Mouse (Mus musculus) retina, postnatal 7 days (tissue): ENCODE measurements around the gene Morc1.

Experiments used
- DNase-seq: peaks from one replicate; pipeline ENCODE4 v3.0.0-alpha.2; 2012; ENCODE audit warnings: low read depth, low spot score

The Morc1 gene

GRCm38 (mm10) chr16:48474896-48475802 is 44.1 kb downstream of the Morc1 start:
- no peak for DNase-seq

DNA sequence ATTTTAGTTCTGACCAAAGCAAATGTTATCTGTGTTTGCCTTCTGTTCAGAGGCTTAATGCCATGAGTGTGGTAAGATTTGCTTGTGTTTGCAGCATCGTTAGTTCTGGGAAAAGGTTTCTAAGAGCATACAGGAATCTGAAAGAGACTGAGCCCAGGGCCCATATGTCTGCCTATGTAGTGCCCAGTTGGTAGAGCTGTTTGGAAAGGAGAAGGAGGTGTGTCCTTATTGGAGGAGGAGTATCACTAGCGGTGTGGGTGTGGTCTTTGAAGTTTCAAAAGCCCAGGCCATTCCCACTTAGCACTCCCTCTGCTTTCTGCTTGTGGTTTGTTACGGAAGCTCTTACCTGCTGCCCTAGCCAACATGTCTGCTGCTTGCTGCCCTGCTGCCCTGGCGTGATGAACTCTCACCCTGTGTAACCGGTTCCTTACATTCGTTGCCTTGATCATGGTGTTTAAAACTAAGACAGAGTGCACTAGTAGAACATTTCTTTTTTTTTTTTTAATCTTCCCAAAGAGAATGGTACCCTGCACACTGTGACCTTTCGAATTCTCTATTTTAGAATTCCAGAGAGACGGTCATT is 48.3 kb downstream of the Morc1 start:
- no peak for DNase-seq

DNA sequence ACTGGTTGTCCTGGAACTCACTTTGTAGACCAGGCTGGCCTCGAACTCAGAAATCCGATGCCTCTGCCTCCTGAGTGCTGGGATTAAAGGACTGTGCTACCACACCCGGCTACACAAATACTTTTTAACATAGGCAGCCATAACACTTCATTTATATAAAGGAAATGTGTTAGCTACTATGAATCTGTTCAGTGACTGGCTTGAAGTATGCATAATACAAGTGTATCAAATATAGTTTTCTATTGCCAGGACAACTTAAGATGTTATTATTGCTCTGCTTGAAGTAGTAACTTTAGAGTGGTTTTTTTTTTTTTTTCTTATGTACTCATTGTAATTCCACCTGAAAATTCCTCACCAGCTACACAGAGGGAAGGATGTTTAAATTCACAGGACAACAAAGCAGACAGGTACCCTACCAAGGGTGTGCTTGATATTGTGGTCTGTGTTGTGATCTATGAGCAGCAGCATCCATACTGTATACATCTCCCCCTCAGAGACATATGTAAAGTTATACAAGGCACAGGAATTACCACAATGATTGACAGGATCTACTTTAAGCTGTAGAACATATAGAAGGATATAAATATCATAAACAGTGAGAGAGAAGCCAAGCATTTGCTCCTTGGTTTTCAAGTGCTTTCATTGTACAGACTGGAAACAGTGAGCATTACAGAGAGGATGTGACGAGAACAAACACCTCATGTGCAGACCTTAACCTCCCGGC is 85.9 kb downstream of the Morc1 start:
- DNase-seq: no peak

DNA sequence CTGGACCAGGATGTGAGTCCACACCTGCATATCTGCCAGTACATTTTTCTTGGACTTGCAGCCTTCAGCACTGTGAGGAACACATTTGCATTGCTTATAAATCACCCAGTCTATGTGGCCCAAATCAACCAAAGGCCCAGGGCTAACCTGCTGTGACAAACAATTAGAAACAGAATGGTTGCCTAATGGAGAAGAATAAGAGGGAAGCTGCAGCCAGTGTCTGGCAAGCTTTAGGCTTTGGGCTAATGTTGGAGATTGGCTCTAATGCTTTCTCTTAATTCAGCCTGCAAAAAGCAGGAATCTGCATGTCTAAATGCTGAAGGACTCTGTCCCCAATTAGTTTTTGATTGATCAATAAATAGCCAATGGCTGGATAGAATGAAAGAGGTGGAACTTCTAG is 88.5 kb downstream of the Morc1 start:
- no peak for DNase-seq

- DNase-seq: no peak
Measured at GRCm38 (mm10) chr16:48537108-48537507, 106.1 kb downstream of the Morc1 start.

DNA sequence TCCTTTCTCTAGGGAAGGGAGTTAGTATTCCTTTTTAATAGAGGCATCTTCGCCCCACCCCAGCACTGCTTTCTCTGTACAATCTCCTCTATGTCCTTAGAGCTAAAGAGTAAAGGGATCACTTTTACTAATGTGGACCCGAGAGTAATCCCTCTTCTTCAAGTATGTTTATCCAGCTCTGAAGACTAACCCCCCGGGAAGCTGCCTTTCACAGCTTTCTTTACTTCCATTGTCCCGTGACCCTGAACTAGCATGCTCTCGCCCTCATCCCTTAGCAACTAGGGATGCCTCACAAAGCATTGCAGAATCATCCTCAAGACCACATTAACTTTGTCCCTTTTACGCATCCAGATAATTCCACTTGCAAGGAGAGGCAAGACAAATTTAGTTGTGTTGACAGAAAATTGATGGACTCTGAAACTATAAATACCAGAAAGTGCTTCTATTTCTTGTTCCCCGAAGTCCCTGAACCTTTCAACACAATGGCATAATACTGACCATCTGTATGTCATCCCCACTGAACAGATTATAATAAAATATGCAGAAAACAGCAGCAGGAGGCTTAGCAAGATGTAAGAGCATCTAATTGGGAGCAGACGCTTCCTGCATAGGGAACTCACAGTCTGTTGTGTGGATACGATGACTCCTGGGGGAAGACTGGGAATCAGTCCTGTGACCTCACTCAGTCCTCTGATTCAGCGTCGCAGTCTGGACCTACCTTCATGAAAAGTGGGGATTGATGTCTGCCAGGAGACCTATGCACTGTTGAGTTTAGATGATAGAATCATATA is 131.4 kb downstream of the Morc1 start:
- no peak for DNase-seq

- peak; percentile 53 for DNase-seq
Measured at GRCm38 (mm10) chr16:48570354-48570753, 139.3 kb downstream of the Morc1 start.

DNA sequence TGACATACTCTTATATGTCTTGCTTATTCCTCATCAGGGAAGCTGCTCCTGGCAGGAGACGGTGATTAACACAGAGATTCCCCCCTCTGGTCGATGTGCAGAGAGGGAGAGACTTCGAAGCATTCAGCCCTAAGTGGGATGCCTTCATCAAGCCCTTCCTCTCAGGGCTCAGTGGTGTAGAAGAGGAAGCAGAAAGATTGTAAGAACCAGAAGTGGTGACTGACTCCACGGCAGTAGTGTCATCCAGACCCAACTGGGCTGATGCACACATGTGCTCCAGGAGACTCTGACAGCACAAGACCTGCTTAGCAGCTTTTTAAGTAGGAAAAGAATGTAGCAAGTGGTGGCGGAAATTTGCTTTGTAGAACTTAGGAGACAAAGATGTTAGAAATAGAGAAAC is 143.0 kb downstream of the Morc1 start:
- DNase-seq: no peak

- DNase-seq: no peak
Measured at GRCm38 (mm10) chr16:48574499-48574898, 143.5 kb downstream of the Morc1 start.

DNA sequence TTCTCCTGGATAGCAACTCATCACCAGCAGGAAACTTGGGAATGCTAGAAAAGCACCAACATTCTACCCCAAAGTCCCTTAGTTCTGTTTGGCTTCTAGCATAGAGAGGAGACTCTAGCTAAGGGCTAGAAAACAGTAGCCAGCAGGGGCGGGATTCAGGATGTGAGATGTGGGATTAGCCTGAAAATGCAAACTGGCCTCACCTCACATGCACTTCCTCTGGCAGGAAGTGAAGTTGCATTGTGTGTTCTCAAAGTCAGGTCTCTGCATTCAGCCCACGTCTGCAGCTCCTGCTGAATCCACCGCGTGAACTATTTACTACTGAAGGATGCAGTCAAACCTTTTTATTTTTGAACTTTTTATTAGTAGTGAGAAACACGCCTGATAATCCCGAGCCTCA is 154.3 kb downstream of the Morc1 start:
- no peak for DNase-seq

DNA sequence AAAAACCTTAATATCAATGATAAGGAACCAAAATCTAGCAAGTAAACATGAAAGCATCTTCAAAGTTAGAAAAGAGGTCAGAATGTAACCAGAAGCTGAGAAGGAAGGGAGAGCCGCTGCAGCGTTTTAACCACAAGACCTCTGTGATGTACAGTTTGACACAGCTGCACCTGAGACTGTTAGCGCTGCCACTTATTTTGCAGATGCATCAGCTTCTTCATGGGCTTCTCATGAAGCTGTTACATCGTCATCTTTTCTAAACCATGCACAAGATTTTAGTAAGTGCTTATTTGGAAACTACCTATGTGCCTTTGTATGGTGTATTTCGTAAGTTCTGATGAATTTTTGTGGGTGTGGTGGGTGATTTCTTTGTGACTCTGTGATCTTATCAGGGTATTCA is 163.4 kb downstream of the Morc1 start:
- DNase-seq: no peak

- no peak for DNase-seq
Measured at GRCm38 (mm10) chr16:48595216-48595615, 164.2 kb downstream of the Morc1 start.

DNA sequence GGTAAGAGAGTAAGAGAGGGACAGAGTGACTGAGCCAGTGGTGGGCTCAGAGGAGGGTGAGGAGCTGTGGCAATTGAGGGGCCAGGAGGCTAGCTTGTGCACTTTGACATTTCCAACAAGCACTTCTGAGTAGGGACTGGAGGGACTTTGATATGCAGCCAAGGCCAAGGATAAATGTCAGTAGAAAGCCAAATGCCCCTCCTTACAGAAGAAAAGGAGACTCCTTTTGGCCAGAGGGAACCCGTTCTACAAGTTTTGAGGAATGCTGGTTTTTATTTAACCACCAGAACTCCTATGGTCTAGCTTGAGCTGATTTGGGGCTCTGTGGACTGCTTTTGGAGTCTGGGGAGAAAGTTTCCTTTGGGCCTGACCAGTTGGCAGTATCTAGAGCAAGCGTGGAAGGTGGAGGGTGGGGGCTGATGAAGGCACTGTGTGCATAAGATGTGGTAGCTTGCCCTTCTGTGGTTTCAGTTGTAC is 172.7 kb downstream of the Morc1 start:
- no peak for DNase-seq

DNA sequence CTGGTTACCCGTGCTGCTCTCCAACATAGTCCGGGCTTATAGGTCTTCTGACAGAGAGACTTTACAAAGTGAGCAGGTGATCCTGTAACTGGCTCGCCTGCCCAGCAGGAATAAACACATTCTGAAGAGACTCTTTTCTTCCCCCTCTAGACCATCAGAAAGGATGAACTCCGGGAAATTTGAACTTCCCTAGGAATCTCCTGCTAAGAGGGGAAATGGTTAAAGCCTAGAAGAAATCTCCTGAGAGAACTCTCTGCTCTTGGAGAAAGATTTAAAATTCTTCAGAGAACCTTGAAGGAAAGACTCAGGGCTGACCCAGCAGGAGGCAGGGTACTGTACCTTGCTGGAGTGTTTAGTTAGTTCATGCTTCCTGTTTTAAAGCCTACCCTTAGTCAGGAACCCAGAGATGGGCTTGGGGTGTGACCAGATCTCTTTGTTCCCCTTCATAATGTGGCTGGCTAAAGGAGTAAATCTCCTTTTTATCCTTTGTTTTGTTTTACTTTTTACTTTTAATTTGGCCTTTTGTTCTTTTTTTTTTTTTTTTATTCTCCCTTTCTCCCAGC is 175.5 kb downstream of the Morc1 start:
- DNase-seq: no peak

DNA sequence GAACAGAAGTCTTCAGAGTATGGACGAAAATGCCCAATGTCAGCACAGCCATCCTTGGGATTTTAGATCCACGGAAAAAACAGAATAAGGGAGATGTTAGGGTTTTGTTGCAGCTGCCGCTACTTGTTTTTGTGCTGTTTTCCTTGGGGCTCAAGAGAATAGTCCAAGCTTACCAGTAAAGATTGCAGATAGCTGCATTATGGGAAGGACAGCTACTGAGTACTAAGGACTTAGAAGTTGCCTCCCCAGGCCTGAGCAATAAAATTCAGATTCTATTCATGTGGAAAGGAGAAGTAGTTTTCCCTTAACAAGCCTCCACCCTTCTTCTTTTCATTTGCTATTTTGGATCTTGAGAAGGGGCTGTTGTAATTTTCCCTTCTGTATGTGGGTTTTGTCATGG is 177.2 kb downstream of the Morc1 start:
- DNase-seq: no peak

GRCm38 (mm10) chr16:48610866-48611265 is 179.8 kb downstream of the Morc1 start:
- DNase-seq: no peak

- no peak for DNase-seq
Measured at GRCm38 (mm10) chr16:48611436-48611835, 180.4 kb downstream of the Morc1 start.

DNA sequence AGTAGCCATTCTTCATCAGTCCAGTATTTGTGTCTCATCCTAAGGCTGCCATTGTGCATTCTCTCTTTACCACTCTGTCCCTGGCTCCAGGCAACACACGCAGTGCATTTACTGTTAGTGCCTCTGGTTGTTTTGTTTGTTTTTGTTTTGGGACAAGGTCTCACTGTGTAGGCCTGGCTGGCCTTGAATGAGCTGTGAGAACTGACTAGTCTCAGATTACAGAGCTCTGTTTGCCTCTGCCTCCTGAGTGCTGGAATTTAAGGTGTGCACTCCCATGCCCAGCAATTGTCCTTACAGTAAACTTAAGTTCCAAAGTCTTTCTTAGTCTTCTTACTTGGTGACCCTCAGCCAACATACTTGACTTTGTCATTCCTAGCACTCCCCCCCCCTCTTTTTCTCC is 182.7 kb downstream of the Morc1 start:
- no peak for DNase-seq

GRCm38 (mm10) chr16:48620510-48620909 is 189.5 kb downstream of the Morc1 start:
- no peak for DNase-seq

DNA sequence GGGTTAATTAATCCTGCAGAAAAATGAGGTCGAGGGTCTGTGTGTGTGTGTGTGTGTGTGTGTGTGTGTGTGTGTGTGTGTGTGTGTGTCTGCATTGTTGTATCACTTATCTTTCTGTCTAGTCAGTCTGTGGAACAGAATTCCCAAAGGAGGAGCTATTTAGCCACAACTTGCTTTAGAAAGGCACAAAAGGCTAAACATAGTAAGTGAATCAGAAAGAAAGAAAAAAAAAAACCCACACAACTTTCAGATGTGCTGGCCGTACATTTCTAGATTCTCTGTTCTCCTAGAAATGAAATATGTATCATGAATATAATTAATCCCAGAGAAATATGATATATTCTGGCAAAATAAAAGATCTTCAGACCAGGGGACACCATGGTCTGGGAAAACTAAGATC is 190.0 kb downstream of the Morc1 start:
- DNase-seq: no peak

DNA sequence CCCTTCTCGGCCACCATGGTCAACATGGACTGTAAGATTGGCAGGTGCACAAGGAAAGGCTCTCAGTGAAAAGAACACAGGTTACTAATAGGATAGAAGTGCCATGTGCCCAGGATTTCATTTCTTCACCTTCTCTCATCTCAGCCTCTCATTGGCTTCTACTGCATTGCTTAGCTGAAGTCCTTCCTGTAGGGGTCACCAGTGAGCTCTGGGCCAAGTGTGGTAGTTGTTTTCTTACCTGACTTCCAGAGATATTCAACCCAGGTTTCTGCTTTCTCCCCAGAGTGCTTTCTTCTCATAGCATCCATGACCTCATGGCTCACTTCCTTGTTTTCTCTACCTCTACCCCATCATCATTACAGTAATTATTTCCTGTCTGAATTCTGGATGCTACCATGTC is 192.4 kb downstream of the Morc1 start:
- no peak for DNase-seq
